Mouse (Mus musculus): ENCODE measurements around the gene Ang. TPM values are rescaled to one million over a fixed set of nuclear protein-coding genes. Genes with fewer than 3 reads are reported as not detected.

The Ang gene
- total RNA-seq, 2 experiments from 2014 or later = 3.3 to 4.6 TPM

DNA sequence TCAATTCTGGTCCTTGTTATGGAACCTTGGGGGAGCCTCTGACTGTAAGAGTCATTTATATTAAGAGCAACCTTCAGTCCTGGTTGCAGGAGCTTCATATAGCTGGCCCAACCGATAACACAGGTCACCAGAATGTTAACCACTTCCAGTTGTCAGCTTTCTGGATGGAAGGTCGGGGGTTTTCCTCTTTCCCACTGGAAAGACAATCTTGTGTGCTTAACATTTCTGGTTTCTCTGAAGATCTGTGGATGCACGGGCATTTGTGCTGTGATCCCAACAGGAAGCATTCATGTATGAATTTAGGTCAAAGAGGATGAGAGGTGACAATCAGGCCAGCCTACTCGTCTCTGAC, 38.6 kb downstream of the Ang start:
- no peak for DNase-seq

DNA sequence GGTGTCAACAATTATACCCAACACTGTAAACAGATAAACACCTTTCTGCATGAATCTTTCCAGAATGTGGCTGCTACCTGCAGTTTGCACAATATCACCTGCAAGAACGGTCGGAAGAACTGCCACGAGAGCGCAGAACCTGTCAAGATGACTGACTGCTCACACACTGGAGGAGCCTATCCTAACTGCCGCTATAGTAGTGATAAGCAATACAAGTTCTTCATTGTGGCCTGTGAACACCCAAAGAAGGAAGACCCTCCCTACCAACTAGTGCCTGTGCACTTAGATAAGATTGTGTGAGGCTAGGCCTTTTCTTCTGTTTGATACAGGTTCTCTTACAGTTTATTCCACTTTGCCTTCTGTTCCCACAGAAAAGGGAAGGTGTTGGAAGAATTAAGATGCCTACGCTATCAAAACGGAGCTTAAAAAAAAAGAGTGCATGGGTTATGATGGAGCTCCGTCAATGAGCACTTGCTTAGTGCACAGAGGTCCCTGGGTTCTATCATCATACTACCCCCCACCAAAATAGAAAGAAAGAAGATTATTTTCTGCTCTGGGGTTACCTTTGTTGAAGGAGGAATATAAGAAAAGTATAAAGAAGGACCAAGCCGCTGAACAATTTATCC, 39.5 kb downstream of the Ang start:
- no peak for DNase-seq

DNA sequence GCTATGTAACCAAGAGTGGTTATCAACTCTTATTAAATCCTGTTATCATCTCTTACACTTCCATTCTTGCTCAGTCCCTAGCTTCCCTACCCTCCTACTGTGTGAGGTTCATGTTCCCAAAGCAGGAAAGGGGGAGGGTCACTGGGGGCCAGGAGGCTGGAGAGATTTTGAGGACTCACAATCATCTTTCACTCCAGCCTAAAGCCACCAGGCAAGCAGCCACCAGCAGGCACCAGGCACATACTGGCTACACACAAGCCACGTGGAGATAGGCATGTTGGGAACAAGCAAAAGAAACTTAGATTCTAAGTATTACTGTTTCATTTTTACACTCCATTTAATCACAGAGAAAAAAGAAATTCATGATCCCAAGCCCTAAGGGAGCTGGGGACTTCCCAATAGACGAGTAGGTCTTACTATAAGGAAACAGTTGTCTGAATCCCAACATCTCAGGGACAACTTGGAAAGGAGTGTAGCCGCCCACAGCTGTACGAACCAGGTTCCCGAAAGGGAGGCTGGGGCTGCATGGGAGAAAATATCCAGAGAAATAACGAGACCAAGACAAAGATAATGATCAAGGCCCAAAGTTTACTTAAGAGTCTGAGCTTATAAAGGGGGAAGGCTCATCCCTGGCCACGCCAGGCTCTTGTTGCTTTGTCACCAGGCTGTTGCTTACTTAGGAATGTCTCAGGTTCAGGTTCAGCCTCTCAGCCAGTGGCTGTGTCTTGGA, 40.3 kb downstream of the Ang start:
- no peak for DNase-seq

DNA sequence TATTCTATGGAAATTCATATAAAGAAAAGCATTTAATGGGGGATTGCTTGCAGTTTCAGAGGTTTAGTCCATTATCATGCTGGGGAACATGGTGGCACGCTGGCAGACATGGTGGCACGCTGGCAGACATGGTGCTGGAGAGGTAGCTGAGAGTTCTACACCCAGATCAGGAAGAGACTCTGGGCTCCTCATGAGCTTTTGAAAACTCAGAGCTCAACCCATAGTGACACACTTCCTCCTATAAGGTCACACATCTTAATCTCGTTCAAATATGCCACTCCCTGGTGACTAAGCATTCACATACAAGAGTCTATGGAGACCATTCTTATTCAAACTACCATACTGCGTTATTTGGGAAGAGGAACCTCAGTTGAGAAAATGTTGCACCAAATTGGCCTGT, 41.4 kb downstream of the Ang start:
- DNase-seq = no peak

DNA sequence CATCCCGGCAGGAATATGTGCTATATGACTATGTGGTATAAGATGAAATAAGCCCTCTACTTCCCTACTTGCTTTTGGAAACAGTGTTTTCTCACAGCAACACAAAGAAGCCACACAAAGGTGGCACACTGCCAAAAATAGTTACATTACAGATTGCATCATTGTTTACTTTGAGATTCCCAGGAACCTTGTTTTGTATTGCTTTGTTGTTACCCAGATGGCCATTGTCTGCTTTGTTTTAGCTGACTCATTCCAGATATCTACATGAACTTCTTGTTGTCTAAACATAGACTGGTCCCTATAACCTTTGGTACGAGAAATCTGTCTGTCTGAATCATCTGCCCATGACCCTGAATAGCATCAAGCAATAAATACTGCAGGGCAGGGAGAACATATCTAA, 49.4 kb downstream of the Ang start:
- no peak for DNase-seq

DNA sequence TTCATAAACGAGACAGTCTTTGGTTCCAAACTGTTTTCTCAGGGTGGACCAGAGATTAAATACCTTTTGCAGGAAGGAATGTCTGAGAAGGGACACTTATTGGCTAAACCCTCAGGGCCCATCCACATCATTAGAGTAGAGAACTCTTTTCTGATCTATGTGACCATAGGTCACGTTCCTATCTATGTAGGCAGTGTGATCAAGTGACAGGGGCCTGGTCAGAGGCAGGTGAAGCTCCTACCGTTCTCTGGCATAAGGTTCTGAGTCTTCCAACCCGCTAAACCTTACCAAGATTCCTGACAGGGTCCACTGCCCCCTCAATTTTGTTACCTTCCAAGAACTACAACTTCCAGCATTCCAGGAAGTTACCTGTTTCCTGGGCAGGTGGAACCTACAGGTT, 51.2 kb downstream of the Ang start:
- DNase-seq = no peak

DNA sequence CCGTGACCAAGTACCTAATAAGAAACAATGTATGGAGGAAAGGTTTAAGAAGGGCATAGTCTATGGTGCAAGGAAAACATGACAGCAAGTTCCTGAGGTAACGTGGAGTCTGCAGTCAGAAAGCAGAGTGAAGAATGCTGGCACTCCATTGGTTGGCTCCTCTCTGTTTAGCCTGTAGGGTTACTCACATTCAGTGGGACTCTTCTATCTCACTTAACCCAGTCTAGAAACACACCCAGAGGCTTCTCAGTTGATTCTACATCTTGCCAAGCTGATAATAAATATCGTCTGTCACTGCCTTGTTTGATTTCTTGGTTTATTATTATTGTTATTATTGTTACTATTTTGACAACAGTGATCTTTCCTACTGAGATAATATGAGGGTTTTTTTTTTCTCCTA, 51.6 kb downstream of the Ang start:
- DNase-seq = no peak

DNA sequence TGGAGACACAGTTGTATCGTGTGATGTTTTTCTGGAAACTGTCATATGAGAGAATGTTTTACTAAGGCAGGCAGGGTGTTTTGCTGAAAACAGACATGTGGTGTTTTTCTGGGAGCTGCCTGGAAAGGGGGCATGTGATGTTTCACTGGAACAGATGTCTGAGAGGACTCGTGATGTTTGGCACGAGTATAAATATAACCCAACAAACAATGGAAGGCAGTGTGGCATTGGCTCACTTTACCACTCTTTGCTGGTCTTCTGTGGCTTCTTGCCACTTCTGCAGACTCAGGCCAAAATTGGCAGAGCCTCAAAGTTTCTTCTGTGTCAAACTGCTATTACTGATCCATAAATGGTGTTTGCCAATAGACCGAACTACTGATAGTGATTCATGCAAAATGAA, 52.3 kb downstream of the Ang start:
- no peak for DNase-seq

DNA sequence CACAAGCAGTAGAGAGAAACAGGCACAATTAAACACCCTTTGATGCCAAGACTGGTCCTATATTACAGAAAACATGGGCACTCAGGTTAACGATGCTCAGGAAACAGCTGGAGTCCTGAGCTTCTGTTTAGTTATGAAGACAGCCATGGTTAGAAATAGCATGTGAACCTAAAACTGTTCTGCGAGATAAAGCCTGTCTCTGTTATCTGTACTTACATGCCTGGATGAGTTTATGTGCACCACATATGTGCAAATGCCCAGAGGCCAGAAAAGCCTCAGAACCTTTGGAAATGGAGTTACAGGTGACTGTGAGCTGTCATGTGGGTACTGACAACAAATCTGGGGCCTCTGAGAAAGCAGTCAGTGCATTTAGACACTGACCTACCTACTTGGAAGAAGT, 53.0 kb downstream of the Ang start:
- DNase-seq = no peak

DNA sequence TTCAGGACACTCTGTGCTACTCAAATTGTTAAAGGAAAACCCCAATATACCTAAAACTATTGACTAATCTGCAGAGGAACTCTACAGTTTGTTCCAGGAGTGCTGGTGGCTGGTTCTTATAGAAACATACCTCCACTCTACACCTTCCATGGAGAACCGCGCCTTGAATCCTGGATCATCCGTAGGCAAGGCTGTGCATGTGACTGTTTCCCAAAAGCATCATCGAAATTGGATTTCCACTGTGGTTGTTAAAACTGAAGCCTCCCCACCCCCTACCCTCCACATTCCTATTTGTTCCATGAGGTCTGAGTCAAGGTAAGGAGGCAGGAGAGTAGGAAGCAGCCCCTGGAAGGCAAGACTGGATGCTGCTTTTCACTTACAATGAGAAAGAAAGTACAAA, 53.5 kb downstream of the Ang start:
- DNase-seq = no peak

DNA sequence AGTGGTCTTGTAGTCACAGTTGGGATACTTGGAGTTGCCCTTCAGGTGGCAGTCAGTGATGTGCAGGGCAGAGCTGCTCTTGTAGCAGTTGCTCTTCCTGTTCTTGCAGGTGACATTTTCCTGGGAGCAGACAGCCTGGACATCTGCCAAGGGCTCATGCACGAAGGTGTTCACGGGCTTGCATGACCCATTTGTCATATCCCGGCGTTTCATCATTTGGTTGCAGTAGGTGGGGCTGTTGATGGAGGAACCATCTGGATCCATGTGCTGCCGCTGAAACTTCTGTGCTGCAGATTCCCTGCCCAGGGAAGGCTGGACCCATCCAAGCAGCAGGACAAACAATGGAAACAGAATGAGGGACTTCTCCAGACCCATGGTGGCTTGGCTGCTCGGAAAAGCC, 54.6 kb downstream of the Ang start:
- DNase-seq = no peak

DNA sequence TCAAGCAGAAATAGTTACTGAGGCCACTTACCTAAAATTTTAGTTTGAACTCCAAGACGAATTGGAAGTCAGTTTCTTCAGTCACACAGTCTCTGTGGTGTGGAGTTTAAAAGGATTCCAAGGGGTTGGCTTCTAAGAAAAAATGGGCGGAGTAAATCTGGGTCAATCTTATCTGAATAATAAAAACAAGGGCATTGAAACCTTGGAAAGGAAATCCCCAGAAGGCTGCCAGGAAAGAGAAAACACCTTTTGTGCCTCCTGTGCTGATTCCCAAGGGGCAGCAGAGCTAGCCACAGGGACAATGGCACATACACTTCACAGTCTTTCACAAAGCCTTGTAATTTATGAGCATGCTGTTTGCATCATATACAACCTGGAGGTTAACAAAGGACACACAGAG, 55.7 kb downstream of the Ang start, which contains the start of gene Rnase1:
Gene Rnase1 (minus strand): TSS at position 101 of the 400 bp plus-strand sequence.
- DNase-seq = no peak

DNA sequence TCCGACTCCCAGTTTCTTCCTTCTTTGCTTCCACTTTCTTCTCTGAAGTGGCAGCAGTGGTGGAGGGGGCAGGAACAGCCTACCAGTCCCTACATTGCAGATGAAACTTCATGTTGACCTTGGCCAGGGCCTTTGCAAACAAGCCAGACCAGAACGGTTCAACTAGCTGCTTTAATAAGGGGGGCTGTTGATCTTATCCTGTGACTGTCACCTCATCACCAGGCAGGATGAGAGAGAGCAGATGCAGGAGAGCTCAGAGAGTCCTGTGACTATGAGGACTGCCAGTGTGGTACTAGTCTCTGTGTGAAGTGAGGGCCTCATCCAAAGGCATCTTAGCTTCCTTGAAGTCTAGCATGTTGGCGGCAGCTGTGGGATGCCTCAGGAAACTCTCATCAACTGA, 57.1 kb downstream of the Ang start:
- DNase-seq = no peak

DNA sequence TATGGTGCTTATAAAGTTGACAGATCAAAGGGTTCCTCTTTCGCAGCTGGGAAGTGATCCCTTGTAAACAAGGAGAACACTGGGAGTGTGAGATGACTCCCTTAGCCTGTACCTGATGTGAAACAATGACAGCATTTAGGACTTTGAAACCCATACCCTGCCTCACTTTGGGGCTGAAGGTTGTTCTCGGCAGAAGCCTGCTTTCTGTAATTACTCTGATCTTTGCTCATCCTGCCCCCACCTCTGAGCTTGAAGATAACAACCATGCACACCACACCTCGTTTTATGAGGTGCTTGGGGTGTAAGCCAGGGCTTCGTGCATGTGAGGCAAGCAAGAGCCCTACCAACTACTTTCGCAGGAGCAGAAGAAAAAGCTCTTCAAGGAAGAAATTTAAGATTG, 58.2 kb downstream of the Ang start:
- no peak for DNase-seq

DNA sequence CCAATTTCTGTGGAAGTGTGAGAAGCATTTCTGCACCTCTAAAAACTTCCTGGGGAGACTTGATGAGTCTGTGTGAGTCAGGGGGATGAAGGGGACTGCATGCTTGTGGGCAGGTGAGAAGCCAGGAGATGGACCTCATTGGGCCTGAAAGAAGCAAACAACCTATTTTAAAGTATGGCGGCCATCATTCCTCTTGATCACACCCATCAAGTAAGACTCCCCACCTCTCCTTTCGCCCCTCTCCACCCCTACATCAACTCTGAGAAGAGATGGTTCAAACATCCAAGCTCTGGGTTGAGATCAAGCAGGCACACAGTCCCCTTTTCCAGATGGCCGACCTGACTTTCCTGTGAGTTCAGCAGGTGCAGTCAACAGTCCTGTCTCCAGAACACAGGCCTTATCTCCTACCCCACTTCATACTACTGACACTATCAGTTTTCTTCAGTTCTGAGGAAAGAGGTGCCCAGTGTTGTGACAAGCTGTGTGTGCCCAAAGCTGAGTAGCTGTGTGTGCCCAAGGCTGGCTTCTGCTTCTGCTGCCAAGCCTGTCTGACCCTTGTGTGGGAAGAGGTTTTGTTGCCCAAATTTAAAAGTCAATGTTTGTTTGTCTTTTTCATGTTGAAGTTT, 59.4 kb downstream of the Ang start:
- DNase-seq = no peak

Other genes starting within 250 kb of the Ang start
- 10 to 100 TPM in 1 of 2 experiments, 1 to 10 TPM in 1; 9.6 to 11.1 TPM for gene Tep1, start 220.6 kb upstream of the Ang start, total RNA-seq (2021)
- gene Klhl33, start 193.6 kb upstream of the Ang start, total RNA-seq (2021) = 100 to 1,000 TPM in 1 of 2 experiments, 10 to 100 TPM in 1; 50.4 to 106 TPM
- 10 to 100 TPM; 45.2 to 48.4 TPM for gene Osgep, start 166.3 kb upstream of the Ang start, total RNA-seq (2021)
- gene Apex1, start 166.2 kb upstream of the Ang start, total RNA-seq (2021) = 10 to 100 TPM; 42.7 to 46.1 TPM
- 10 to 100 TPM; 16.4 to 20.3 TPM for gene Pip4p1, start 160.3 kb upstream of the Ang start, total RNA-seq (2021)
- gene Pnp, start 160.1 kb upstream of the Ang start, total RNA-seq (2021) = 1 to 10 TPM; 6.1 to 7.8 TPM
- 1 to 10 TPM; 5.8 to 6.7 TPM for gene Gm49342, start 146.6 kb upstream of the Ang start, total RNA-seq (2021)
- gene Pnp2, start 135.2 kb upstream of the Ang start, total RNA-seq (2021) = under 1 TPM; 0.52 to 0.56 TPM
- under 1 TPM in 1 of 2 experiments, not detected in 1; 0.23 TPM for gene Rnase10, start 83.4 kb upstream of the Ang start, total RNA-seq (2021)
- not detected for gene Rnase9, start 49.3 kb upstream of the Ang start, total RNA-seq (2021)
- not detected for gene Rnase11, start 41.0 kb upstream of the Ang start, total RNA-seq (2021)
- not detected for gene Rnase12, start 33.5 kb upstream of the Ang start, total RNA-seq (2021)
- not detected for gene Olfr750, start 16.7 kb upstream of the Ang start, total RNA-seq (2021)
- 10 to 100 TPM; 46.6 to 51.4 TPM for gene Rnase4, start 73 bp upstream of the Ang start, total RNA-seq (2021)
- not detected for gene Eddm3b, start 23.3 kb downstream of the Ang start, total RNA-seq (2021)
- 1 to 10 TPM in 1 of 2 experiments, under 1 TPM in 1; 0.61 to 1.0 TPM for gene Rnase6, start 32.8 kb downstream of the Ang start, total RNA-seq (2021)
- gene Rnase1, start 55.6 kb downstream of the Ang start, total RNA-seq (2021) = not detected
- not detected for gene Rnase2b, start 71.1 kb downstream of the Ang start, total RNA-seq (2021)
- under 1 TPM in 1 of 2 experiments, not detected in 1; 0.63 TPM for gene Ang2, start 108.0 kb downstream of the Ang start, total RNA-seq (2021)
- gene Ear14, start 112.2 kb downstream of the Ang start, total RNA-seq (2021) = not detected
- not detected for gene Rnase2a, start 165.0 kb downstream of the Ang start, total RNA-seq (2021)

All from gastrocnemius, postnatal 10 days (tissue).